Comparison of ENCODE assay signal across 19 mouse cellular contexts in the genomic region with DNA sequence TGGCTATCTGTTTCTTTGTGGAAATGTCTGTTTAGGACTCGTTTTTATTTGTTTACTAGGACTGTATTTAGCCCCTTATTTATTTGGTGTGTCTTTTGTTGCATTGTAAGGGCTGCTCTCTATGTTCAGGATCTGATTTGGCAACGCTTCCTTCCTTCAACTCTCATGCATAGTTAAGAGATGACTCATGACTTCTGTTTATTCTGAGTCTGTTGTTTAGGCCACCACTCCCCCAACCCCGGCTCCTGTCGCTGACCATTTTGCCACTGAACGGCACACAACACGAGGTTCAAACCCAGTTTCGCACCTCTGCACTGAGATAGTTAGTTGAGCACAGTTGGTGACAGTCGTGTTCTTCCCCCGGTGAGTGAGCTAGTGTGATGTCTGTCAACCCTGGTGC. TPM values are rescaled to one million over a fixed set of nuclear protein-coding genes. Genes with fewer than 3 reads are reported as not detected.
DNase-seq lines count a peak whose midpoint lies in the region; ATAC-seq and TF ChIP-seq lines count a peak whose summit lies in the region.
"Had no signal": no experiment of that assay in that cellular context is flagged by ENCODE, and none has a peak within 500 bp of the region (broad histone marks: within the 10 kb centered on the region; RNA-seq: fewer than 3 reads in every experiment).

No protein-coding gene starts in this region.

- H3K36me3 ChIP-seq in heart, embryonic 11.5 days (ENCODE audit: control insufficient read depth, insufficient read depth, low read length) = no peaks in the 10 kb centered on the region
- no peaks in the 10 kb centered on the region for H3K36me3 ChIP-seq in midbrain, postnatal 0 days (ENCODE audit: insufficient read depth, low read length)
- H3K36me3 ChIP-seq: embryonic facial prominence, embryonic 15.5 days had no signal

- H3K4me2 ChIP-seq in heart, embryonic 11.5 days = no peak overlapping the region
- H3K4me2 ChIP-seq in midbrain, postnatal 0 days (ENCODE audit: low read depth, low read length, poor library complexity, severe bottlenecking) = no peak overlapping the region
- H3K4me2 ChIP-seq: embryonic facial prominence, embryonic 15.5 days; forebrain, embryonic 13.5 days had no signal

- WGBS in heart, embryonic 11.5 days (ENCODE audit: insufficient replicate concordance) = 37% methylated on average over 9 of the region's 9 CpGs
- 72% methylated on average over 9 of the region's 9 CpGs for WGBS in midbrain, postnatal 0 days

- TF ChIP-seq CTCF in bone marrow macrophage, adult 2 months (IDR thresholded peaks at IDR 0.05; ENCODE audit: low read depth, low read length) = no peak
- no peak for TF ChIP-seq CTCF in midbrain, postnatal 0 days (IDR thresholded peaks at IDR 0.05)

- no peak for TF ChIP-seq POLR2A in bone marrow macrophage, adult 2 months (IDR thresholded peaks at IDR 0.05; ENCODE audit: borderline replicate concordance, low read depth, low read length)

- no peaks in the 10 kb centered on the region for H3K9me3 ChIP-seq in heart, embryonic 11.5 days (replicated peaks; ENCODE audit: control insufficient read depth, low read length)
- H3K9me3 ChIP-seq in midbrain, postnatal 0 days (ENCODE audit: low read length) = no peaks in the 10 kb centered on the region
- H3K9me3 ChIP-seq: embryonic facial prominence, embryonic 15.5 days; forebrain, embryonic 13.5 days had no signal

- DNase-seq in heart, adult 8-10 months (ENCODE audit: low spot score) = peak; percentile 4
- peak; percentile 63 for DNase-seq in 3T3-L1 (ENCODE audit: low read depth, low spot score)
- DNase-seq in lung, postnatal 14 days = peak; percentile 16
- no peak for DNase-seq in frontal cortex, postnatal 10 days (ENCODE audit: low spot score in 2 of 2)
- DNase-seq in midbrain, postnatal 0 days (ENCODE audit: low spot score) = no peak
- DNase-seq: cerebellum, adult 2 months; kidney, postnatal 36 days; thymus, adult 18-20 months had no signal

- H3K27ac ChIP-seq in heart, embryonic 11.5 days (ENCODE audit: low read depth, low read length) = no peak overlapping the region
- peak overlapping the region; percentile 95 for H3K27ac ChIP-seq in bone marrow macrophage, adult 2 months (ENCODE audit: insufficient read depth, low read depth, low read length)
- no peak overlapping the region for H3K27ac ChIP-seq in midbrain, postnatal 0 days (ENCODE audit: low read depth, low read length)
- H3K27ac ChIP-seq: embryonic facial prominence, embryonic 15.5 days; forebrain, embryonic 13.5 days; macrophage had no signal

- H3K4me1 ChIP-seq in heart, embryonic 11.5 days (ENCODE audit: control insufficient read depth, insufficient read depth, low read length) = peaks cover 3% of the 10 kb centered on the region; the same call in 1 of the 2 replicates
- peaks cover 14% of the 10 kb centered on the region for H3K4me1 ChIP-seq in bone marrow macrophage, adult 2 months (ENCODE audit: control insufficient read depth, insufficient read depth, low read length)
- H3K4me1 ChIP-seq in midbrain, postnatal 0 days (ENCODE audit: insufficient read depth, low read length) = peaks cover 5% of the 10 kb centered on the region; the same call in 1 of the 2 replicates

- H3K4me3 ChIP-seq in heart, embryonic 11.5 days (ENCODE audit: low read depth, low read length) = no peak overlapping the region
- peak overlapping the region; percentile 11; the same call in 1 of the 2 replicates for H3K4me3 ChIP-seq in bone marrow macrophage, adult 2 months (ENCODE audit: insufficient read depth, low read length)
- no peak overlapping the region for H3K4me3 ChIP-seq in midbrain, postnatal 0 days (ENCODE audit: low read depth, low read length)
- H3K4me3 ChIP-seq: embryonic facial prominence, embryonic 15.5 days; forebrain, embryonic 13.5 days had no signal

- H3K9ac ChIP-seq in heart, embryonic 11.5 days (ENCODE audit: low read depth, low read length) = no peak overlapping the region
- no peak overlapping the region for H3K9ac ChIP-seq in midbrain, postnatal 0 days (replicated peaks; ENCODE audit: low read length, poor library complexity, severe bottlenecking)
- H3K9ac ChIP-seq: embryonic facial prominence, embryonic 15.5 days; forebrain, embryonic 13.5 days had no signal

- no peak for ATAC-seq in heart, embryonic 11.5 days (replicated peaks; ENCODE audit: insufficient number of reproducible peaks, low FRiP score, low TSS enrichment)
- ATAC-seq in erythroblast, adult 5-6 weeks (replicated peaks; ENCODE audit: low FRiP score, poor library complexity, severe bottlenecking) = no peak
- ATAC-seq in midbrain, postnatal 0 days (ENCODE audit: low FRiP score) = no peak
- ATAC-seq: forebrain, embryonic 13.5 days; inflammation-experienced regulatory T-cells, adult 6 months had no signal

- H3K27me3 ChIP-seq in heart, embryonic 11.5 days (ENCODE audit: control insufficient read depth, insufficient read depth, low read length) = peaks cover 17% of the 10 kb centered on the region
- peaks cover 11% of the 10 kb centered on the region for H3K27me3 ChIP-seq in midbrain, postnatal 0 days (ENCODE audit: insufficient read depth, low read length)

RNA-seq across cellular contexts. Expression of gene Abca14, which starts 2.2 kb away (rescaled TPM):
- not detected for total RNA-seq in heart, adult 8-10 months (2022)
- polyA plus RNA-seq in heart, embryonic 11.5 days (2014; fragmentation: Nextera tagmentation; extraction: Ambion mirVana) = not detected in 2 replicates
- polyA plus RNA-seq in bone marrow macrophage, adult 2 months (2012; ENCODE audit: insufficient read depth, insufficient read length, missing spikeins) = not detected in 2 replicates
- not detected in 2 replicates for total RNA-seq in erythroblast, adult 5-6 weeks (2015; ENCODE audit: low replicate concordance)
- total RNA-seq in erythroblast, adult 5-6 weeks (2017; ENCODE audit: low replicate concordance) = not detected in 2 replicates
- total RNA-seq in midbrain, postnatal 0 days (2014; rRNA removed) = not detected in 2 replicates
- polyA plus RNA-seq in midbrain, postnatal 0 days (2015; fragmentation: Nextera tagmentation; extraction: Ambion mirVana) = not detected in 2 replicates
- total RNA-seq: gastrocnemius, adult 8-10 months; monocyte, adult 5-6 weeks had no signal
- polyA plus RNA-seq: cerebellum, adult 2 months; embryonic facial prominence, embryonic 15.5 days; forebrain, embryonic 13.5 days; heart, embryonic 16.5 days; inflammation-experienced regulatory T-cells, adult 6 months; macrophage; neural tube, embryonic 14.5 days had no signal

RNA-seq across cellular contexts. Expression of gene Crym, which starts 4.1 kb away (rescaled TPM):
- under 1 TPM; 0.19 to 0.81 (median 0.44) TPM for total RNA-seq in heart, adult 8-10 months (2022)
- 1.2 and 1.9 TPM in 2 replicates for polyA plus RNA-seq in heart, embryonic 11.5 days (2014; fragmentation: Nextera tagmentation; extraction: Ambion mirVana)
- polyA plus RNA-seq in bone marrow macrophage, adult 2 months (2012; ENCODE audit: insufficient read depth, insufficient read length, missing spikeins) = not detected in 2 replicates
- total RNA-seq in erythroblast, adult 5-6 weeks (2015; ENCODE audit: low replicate concordance) = not detected in 2 replicates
- not detected in 2 replicates for total RNA-seq in erythroblast, adult 5-6 weeks (2017; ENCODE audit: low replicate concordance)
- total RNA-seq in midbrain, postnatal 0 days (2014; rRNA removed) = 17.4 and 26.6 TPM in 2 replicates
- polyA plus RNA-seq in midbrain, postnatal 0 days (2015; fragmentation: Nextera tagmentation; extraction: Ambion mirVana) = 14.7 TPM in 2 replicates
- total RNA-seq: monocyte, adult 5-6 weeks had no signal
- polyA plus RNA-seq: inflammation-experienced regulatory T-cells, adult 6 months; macrophage had no signal

RNA-seq across cellular contexts. Expression of gene Anks4b, which starts 32.3 kb away (rescaled TPM):
- total RNA-seq in heart, adult 8-10 months (2022) = under 1 TPM; 0.05 to 0.13 (median 0.09) TPM
- polyA plus RNA-seq in heart, embryonic 11.5 days (2014; fragmentation: Nextera tagmentation; extraction: Ambion mirVana) = 0.06 TPM in 1 of 2 replicates, not detected in the other
- not detected in 2 replicates for polyA plus RNA-seq in bone marrow macrophage, adult 2 months (2012; ENCODE audit: insufficient read depth, insufficient read length, missing spikeins)
- not detected in 2 replicates for total RNA-seq in erythroblast, adult 5-6 weeks (2015; ENCODE audit: low replicate concordance)
- not detected in 2 replicates for total RNA-seq in erythroblast, adult 5-6 weeks (2017; ENCODE audit: low replicate concordance)
- not detected in 2 replicates for total RNA-seq in midbrain, postnatal 0 days (2014; rRNA removed)
- polyA plus RNA-seq in midbrain, postnatal 0 days (2015; fragmentation: Nextera tagmentation; extraction: Ambion mirVana) = not detected in 2 replicates
- total RNA-seq: monocyte, adult 5-6 weeks had no signal
- polyA plus RNA-seq: cerebellum, adult 2 months; embryonic facial prominence, embryonic 15.5 days; forebrain, embryonic 13.5 days; inflammation-experienced regulatory T-cells, adult 6 months; macrophage; neural tube, embryonic 14.5 days had no signal

Comparison
In these comparisons a context has a peak if more than half of its experiments do, and no peak if none do; other contexts are left out.
1. DNase-seq: peak in heart, adult 8-10 months (single experiment), 3T3-L1 (single experiment) and lung, postnatal 14 days (single experiment); none in frontal cortex, postnatal 10 days (0 of 2) and midbrain, postnatal 0 days (single experiment).
2. RNA of gene Crym, which starts 4.1 kb away (total RNA-seq): 17.4 to 26.6 TPM in midbrain, postnatal 0 days; 0.19 to 0.81 TPM in heart, adult 8-10 months and not detected in erythroblast, adult 5-6 weeks; every median in the first group is over 10 times any median in the second.